Mouse (Mus musculus) heart, embryonic 11.5 days (tissue): ENCODE data around the gene Fbxl2. TPM values are rescaled to one million over a fixed set of nuclear protein-coding genes. Genes with fewer than 3 reads are reported as not detected.

ENCODE experiments used
- ATAC-seq: fragments of 200-750 bp; cut with Nextera tagmentation; replicated peaks from 2 replicates; pipeline ENCODE4 v1.8.0; 2017; ENCODE audit warnings: moderate library complexity; ENCODE audit not compliant: insufficient number of reproducible peaks, low FRiP score, low TSS enrichment
- H3K27ac ChIP-seq: fragments of 300-500 bp; sonication (generic); 2 replicates; pipeline ENCODE4 v1.5.1; 2014; ENCODE audit warnings: mild to moderate bottlenecking, low read depth, low read length
- H3K27me3 ChIP-seq: fragments of 300-500 bp; sonication (generic); 2 replicates; pipeline ENCODE4 v1.6.1; 2014; ENCODE audit warnings: mild to moderate bottlenecking, low read length, mixed read lengths; ENCODE audit not compliant: control insufficient read depth, insufficient read depth
- H3K36me3 ChIP-seq: fragments of 300-500 bp; sonication (generic); 2 replicates; pipeline ENCODE4 v1.6.1; 2014; ENCODE audit warnings: mild to moderate bottlenecking, low read length, moderate library complexity, mixed read lengths; ENCODE audit not compliant: control insufficient read depth, insufficient read depth
- H3K4me1 ChIP-seq: fragments of 300-500 bp; sonication (generic); 2 replicates; pipeline ENCODE4 v1.6.1; 2014; ENCODE audit warnings: low read length; ENCODE audit not compliant: control insufficient read depth, insufficient read depth
- H3K4me2 ChIP-seq: fragments of 300-500 bp; sonication (generic); 2 replicates; pipeline ENCODE4 v1.6.1; 2014; ENCODE audit warnings: mild to moderate bottlenecking, moderate library complexity
- H3K4me3 ChIP-seq: fragments of 300-500 bp; sonication (generic); 2 replicates; pipeline ENCODE4 v1.5.1; 2014; ENCODE audit warnings: low read depth, low read length
- H3K9ac ChIP-seq: fragments of 300-500 bp; sonication (generic); 2 replicates; pipeline ENCODE4 v1.6.1; 2014; ENCODE audit warnings: mild to moderate bottlenecking, low read depth, low read length, moderate library complexity
- H3K9me3 ChIP-seq: fragments of 300-500 bp; sonication (generic); replicated peaks from 2 replicates; pipeline ENCODE4 v1.6.1; 2016; ENCODE audit warnings: low read length; ENCODE audit not compliant: control insufficient read depth
- WGBS: fragments of 180-500 bp; shearing (Covaris S2); extraction: QIAGEN DNeasy Blood & Tissue Kit; methylation state at CpG from one replicate; pipeline ENCODE4 v1.1.7; 2014; ENCODE audit not compliant: insufficient replicate concordance; 5-methylcytosine and 5-hydroxymethylcytosine counted together
- polyA plus RNA-seq: library from polyadenylated mRNA; unstranded; fragments of >200 nt; fragmentation: Nextera tagmentation; extraction: Ambion mirVana; gene quantifications from 2 replicates; pipeline ENCODE4 v1.2.1, GENCODE M21; 2014

The Fbxl2 gene
- polyA plus RNA-seq, 1 experiment from 2014 or later, result 2.6 TPM

DNA sequence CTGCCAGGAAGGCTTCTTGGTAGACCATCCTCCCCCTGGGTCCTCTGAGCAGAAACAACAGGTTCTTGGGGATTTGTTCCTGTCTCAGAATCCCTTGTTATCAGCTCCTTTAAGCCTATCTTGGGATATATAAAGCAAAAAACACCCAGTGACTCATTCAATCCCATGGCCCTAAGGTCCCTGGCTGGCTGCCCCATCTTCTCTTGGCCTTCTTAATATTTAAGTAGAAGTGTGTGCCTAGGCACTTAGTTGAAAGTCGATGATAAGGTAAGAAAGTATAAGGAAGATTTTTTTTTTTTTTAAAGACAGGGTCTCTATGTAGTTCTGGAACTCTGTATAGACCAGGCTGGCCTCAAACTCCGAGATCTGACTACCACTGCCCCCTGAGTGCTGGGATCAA lies 63.5 kb downstream of the Fbxl2 start:
- H3K4me2 ChIP-seq, result no peak overlapping the region
- WGBS, result 73% methylated on average over 2 of the region's 2 CpGs
- no peak for ATAC-seq
- no peaks in the 10 kb centered on the region for H3K27me3 ChIP-seq
- H3K27ac ChIP-seq, result no peak overlapping the region
- peaks cover 12% of the 10 kb centered on the region for H3K4me1 ChIP-seq
- no peak overlapping the region for H3K4me3 ChIP-seq
- no peaks in the 10 kb centered on the region for H3K9me3 ChIP-seq
- 0 out of 2 replicates have a peak, but pooled peaks cover 5% of the 10 kb centered on the region for H3K36me3 ChIP-seq
- H3K9ac ChIP-seq, result no peak overlapping the region

DNA sequence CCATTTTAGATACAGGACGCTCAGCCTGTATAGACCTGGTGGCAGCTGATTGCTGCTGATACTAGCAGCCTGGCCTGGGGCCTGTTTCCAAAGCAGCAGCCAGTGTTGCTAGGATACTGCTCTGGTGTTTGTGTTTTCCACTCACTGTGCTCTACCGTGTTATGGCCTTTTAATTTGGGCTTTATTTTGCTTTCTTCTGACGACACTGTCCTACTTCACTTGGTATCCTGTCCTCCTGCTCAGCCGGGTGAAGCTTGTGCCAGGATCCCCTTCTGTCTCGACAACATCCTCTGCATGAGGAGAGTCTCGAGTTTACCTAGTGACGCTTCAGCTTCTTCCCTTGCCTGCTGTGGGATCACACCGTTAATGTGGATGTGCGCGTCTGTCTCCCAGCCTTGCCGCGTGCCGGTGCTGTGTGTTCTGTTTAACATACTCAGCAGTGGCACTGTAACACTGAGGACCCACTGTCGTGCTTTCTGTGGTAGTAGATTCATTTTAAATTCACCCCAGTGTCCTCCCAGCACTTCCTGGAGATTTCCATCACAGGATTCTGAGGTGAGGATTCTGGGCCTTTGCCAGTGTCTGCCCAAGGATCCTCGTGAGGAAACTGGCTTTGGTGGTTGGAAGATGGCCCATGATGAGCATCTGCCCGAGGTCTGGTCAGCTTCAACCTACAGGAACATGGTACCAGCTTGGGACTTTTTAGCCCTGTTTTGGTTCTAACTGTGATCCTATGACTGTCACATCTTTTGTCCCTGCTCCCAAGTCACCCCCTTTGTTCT lies 64.7 kb downstream of the Fbxl2 start:
- H3K9ac ChIP-seq, result peak overlapping the region; percentile 12; the same call in 1 of the 2 replicates
- H3K4me1 ChIP-seq, result peaks cover 12% of the 10 kb centered on the region
- H3K27me3 ChIP-seq, result no peaks in the 10 kb centered on the region
- no peak for ATAC-seq
- H3K9me3 ChIP-seq, result no peaks in the 10 kb centered on the region
- WGBS, result 61% methylated on average over 16 of the region's 16 CpGs
- H3K27ac ChIP-seq, result peak overlapping the region; percentile 58; the same call in 1 of the 2 replicates
- H3K4me2 ChIP-seq, result peak overlapping the region; percentile 3; the same call in 1 of the 2 replicates
- 0 out of 2 replicates have a peak, but pooled peaks cover 8% of the 10 kb centered on the region for H3K36me3 ChIP-seq
- H3K4me3 ChIP-seq, result no peak overlapping the region

DNA sequence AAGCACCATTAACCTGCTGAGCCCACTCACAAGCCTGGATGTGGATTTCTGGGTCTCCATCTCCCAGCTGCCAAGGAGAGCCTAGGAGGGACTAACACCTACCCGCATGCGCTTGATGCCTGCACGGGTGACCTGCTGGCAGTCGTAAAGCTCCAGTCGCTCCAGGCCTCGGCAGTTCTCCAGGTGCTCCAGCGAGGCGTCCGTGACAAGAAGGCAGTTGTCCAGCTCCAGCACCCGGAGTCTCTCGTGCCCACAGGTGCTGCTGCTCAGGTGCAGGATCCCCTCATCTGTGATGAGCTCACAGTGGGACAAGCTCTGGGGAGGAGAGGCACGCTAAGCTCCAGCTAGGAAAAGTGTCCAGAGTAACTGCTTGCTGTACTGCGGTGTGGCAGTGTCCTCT lies 66.6 kb downstream of the Fbxl2 start:
- Histone ChIP-seq H3K27ac (no peak overlapping the region), H3K4me1 (peaks cover 12% of the 10 kb centered on the region), H3K4me2 (no peak overlapping the region), H3K4me3 (no peak overlapping the region), H3K27me3 (no peaks in the 10 kb centered on the region), H3K9me3 (no peaks in the 10 kb centered on the region), H3K36me3 (peaks cover 10% of the 10 kb centered on the region; the same call in 1 of the 2 replicates), H3K9ac (no peak overlapping the region)
- ATAC-seq, result no peak
- 94% methylated on average over 13 of the region's 13 CpGs for whole genome bisulfite sequencing

DNA sequence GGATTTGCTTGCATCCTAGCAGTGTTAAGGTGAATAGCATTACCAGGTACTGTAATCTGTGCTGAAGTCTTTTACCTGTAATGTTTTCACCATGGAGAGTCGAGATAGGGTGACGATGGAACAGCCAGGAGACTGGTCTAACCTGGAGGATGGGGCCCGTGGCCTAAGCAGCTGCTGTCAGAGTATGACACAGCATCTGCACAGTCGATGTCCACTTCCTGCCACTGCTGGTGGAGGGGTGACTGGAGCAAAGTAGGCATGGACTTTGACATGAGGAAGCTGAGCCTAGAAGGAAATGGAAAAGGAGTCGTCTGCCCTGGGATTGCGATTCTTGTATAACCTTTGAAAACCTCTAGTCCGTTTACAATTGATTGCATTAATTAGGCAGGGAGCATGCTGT lies 67.3 kb downstream of the Fbxl2 start:
- Histone ChIP-seq H3K9ac (no peak overlapping the region), H3K27ac (no peak overlapping the region), H3K36me3 (peaks cover 13% of the 10 kb centered on the region; the same call in 1 of the 2 replicates), H3K4me3 (no peak overlapping the region), H3K27me3 (no peaks in the 10 kb centered on the region), H3K9me3 (no peaks in the 10 kb centered on the region), H3K4me2 (no peak overlapping the region), H3K4me1 (peaks cover 12% of the 10 kb centered on the region)
- ATAC-seq, result no peak
- WGBS, result 81% methylated on average over 7 of the region's 7 CpGs

DNA sequence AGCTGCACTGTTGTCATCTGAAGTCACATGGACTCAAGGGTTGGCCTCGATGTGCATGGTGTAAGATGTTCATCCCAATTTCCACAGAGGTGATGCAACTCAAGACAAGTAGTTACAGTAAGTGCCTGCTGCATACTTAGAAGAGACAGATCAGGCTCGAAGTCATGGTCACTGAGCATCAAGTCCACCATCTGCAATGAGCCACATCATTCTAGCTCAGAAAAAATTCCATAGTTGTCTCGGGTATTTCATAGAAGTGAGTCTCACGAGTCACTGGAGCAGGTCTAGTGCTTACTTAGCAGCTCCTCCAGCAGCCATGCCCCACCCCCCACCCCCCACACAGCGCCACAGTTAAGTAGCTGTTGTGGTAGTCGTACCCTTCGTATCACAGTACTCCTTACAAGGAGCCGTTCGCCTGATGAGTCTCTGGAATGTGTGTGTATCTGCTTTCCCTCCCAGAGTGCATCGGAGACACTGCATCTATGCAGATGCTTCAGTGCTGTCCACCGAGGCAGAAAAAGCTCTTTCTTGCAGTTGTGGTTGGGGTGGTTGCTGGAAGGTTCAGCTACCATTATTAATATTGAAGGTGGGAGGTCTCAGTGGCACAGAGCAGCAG lies 68.7 kb downstream of the Fbxl2 start:
- no peak overlapping the region for H3K9ac ChIP-seq
- no peaks in the 10 kb centered on the region for H3K9me3 ChIP-seq
- H3K4me2 ChIP-seq, result no peak overlapping the region
- H3K4me1 ChIP-seq, result peaks cover 12% of the 10 kb centered on the region
- peaks cover 19% of the 10 kb centered on the region for H3K36me3 ChIP-seq
- no peak overlapping the region for H3K4me3 ChIP-seq
- no peak for ATAC-seq
- 73% methylated on average over 11 of the region's 11 CpGs for WGBS
- no peak overlapping the region for H3K27ac ChIP-seq
- no peaks in the 10 kb centered on the region for H3K27me3 ChIP-seq

DNA sequence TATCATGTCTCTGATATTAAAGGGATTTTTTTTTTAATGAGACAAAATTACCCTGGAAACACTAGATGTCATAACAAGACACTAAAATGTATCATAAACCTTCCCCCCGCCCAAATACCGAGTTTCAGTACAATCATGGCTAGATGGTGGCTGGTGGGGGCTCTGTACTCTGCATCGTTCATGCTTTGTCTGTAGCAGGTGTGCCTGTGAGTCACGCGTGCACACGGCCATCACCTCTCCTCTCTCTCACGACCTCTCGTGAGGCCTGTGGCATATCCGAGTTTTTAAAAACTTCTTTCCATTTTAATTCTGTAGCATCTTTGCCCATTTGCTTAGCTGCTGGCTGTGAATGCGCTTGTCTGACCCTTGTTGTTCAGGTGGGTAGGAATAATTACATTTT lies 69.7 kb downstream of the Fbxl2 start:
- Histone ChIP-seq H3K36me3 (peaks cover 19% of the 10 kb centered on the region), H3K27me3 (no peaks in the 10 kb centered on the region), H3K4me3 (no peak overlapping the region), H3K4me2 (no peak overlapping the region), H3K9me3 (no peaks in the 10 kb centered on the region), H3K27ac (no peak overlapping the region), H3K4me1 (peaks cover 9% of the 10 kb centered on the region; the same call in 1 of the 2 replicates), H3K9ac (no peak overlapping the region)
- WGBS, result 95% methylated on average over 10 of the region's 10 CpGs
- ATAC-seq, result no peak

DNA sequence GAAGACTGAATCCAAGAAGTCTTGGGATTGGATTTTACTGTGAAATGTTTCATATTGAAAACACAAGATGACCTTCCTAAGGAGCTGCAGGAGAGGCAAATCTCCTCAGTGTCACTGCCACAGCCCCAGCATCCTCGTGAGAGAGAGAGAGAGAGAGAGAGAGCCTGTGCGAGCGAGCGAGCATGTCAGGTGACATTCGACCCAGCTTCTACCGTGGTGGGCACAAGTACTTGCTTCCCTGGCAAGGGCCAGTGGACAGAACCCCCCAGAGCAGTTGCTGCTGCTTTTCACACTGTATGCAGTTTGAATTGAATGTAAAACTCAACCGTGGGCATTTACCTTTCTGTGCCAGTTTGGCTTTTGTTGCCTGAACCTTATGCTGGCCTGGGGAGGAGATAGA lies 70.5 kb downstream of the Fbxl2 start:
- H3K9ac ChIP-seq, result no peak overlapping the region

DNA sequence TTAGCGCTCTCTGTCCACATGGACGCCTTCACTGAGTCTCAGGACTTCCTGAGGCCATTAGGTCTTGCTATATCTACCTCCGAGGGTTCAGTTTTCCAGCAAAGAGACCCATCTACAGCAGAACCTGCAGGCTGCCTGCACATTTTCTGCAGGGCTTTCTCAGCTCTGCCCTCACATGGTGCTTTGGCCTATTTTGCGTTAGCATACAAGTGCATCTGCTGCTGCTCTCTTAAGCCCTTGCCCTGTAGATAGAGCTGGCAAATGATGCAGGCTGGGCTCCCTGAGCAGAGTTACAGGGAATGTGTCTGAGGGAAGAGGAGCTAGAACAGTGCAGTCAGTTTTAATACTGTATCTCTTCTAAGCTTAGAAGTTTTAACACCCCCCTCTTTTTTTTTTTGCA lies 71.0 kb downstream of the Fbxl2 start:
- 92% methylated on average over 4 of the region's 4 CpGs for WGBS
- Histone ChIP-seq H3K9me3 (no peaks in the 10 kb centered on the region), H3K9ac (no peak overlapping the region), H3K36me3 (peaks cover 21% of the 10 kb centered on the region), H3K27me3 (no peaks in the 10 kb centered on the region), H3K4me2 (no peak overlapping the region), H3K4me3 (no peak overlapping the region), H3K4me1 (no peaks in the 10 kb centered on the region; the same call in 1 of the 2 replicates), H3K27ac (no peak overlapping the region)
- ATAC-seq, result no peak

More for the DNA sequence above, 70.5 kb downstream of the Fbxl2 start:
- 79% methylated on average over 7 of the region's 7 CpGs for WGBS
- Histone ChIP-seq H3K4me2 (no peak overlapping the region), H3K36me3 (peaks cover 19% of the 10 kb centered on the region), H3K27me3 (no peaks in the 10 kb centered on the region), H3K9me3 (no peaks in the 10 kb centered on the region), H3K27ac (no peak overlapping the region), H3K4me3 (no peak overlapping the region), H3K4me1 (peaks cover 2% of the 10 kb centered on the region; the same call in 1 of the 2 replicates)
- no peak for ATAC-seq
